Mouse (Mus musculus): ENCODE measurements at regions not wholly inside any gene's neighbourhood (a gene's known extent, or its start where the extent isn't known, plus 50 kb on each side); places are given as distances from the start of the nearest gene placed in this dataset.
A peak's percentile ranks its signal among the peaks of the same experiment; 100 is the strongest.

DNA sequence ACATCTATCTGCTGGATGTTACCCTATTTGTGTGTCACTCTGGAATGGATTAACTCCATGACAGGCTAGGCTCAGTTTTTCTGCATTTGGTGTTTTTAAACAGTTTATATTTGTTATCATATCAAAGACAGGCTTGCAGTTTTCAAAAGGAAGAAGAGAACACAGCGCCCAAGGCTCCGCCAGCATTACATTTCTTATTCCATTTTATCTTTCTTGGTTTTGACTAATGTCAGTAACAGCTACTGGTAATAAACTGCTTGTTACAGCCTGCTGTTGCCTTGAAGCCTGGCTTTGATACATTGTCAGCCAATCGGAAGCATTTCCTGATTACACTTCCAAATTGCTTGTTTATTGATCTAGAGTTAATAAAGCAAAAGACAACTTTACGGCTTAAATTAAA lies 219.4 kb upstream of the Mdfic start:
- DNase-seq, result no peak

DNA sequence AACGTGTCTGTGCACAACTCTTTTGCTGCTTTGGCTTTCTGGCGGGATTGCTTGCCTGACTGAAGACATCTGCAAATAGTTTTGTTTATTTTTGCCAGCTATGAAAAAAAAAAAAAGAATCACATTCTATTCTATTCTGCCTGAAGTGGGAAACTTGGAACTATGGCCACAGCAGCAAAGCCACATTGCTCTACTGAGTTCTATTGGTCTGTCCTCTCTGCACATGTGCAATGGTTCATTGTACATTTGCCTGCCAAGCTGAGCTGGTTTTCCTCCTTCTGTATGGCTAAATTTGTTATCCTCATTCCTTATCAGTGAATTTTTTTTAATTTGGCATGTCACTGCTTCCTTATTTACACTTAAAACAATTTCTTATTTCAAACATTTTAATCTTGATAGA lies 211.1 kb upstream of the Mdfic start:
- no peak for DNase-seq

DNA sequence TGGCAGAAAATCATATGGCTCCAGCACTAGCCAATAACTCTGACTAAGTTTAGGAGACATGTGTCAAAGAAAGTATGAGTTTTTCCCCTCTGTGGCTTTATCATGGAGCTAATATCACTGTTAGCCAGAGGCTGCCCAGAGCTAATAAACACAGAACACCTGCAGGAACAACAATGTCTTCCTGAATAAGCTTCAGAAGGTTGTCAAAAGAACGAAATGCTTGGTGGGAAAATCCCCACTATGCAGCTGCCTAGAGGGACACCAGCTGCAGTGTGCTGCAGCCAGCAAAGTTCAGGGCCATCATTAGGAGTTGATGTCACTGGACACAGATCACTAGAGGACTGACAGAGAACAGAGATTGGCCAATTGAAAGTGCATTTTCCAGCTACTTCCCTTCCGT lies 183.2 kb upstream of the Mdfic start:
- DNase-seq, result no peak

DNA sequence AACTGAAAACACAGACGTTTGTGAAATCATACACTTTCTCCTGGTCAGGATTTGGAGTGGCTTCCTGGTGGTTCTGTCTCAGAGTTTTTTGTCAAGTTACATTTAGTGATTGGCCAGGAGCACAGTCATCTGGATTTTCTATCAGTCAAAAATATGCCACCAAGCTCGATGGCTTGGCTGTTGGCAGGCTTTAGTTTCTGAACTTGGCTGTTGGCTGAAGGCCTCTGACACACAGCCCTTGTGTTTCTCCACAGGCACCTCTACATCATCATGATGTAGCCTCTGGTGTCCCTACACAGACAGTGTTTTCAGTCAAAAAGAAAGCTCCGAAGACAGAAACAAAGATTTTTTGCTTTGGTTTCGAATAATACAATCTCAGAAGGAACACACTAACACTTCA lies 178.5 kb upstream of the Mdfic start:
- no peak for DNase-seq

DNA sequence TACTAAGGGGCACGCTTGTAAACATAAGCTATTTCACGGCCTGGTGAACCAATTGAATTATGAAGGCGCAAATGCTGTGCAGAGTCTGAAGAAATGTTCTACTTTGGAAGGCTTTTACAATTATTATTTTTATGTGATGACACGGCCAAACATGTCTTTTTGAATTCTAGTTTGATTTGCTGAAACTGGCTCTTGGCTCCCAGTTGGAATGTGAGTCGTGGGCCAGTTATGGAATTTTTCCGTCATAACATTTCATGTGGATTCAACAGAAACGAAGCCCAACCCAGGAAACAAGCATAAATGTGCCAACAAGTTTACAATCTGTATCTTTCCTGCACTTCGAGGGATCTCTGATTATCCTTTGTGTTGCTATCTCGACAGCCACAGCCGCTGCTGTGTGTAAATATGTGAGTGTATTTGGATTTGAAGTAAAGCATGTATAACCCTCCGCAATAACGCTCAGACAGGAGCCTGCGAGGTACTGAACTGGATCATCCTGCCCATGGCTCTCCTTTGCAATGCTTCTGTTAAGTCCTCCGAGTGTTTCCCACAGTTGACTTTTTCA lies 176.9 kb upstream of the Mdfic start:
- DNase-seq, result no peak

DNA sequence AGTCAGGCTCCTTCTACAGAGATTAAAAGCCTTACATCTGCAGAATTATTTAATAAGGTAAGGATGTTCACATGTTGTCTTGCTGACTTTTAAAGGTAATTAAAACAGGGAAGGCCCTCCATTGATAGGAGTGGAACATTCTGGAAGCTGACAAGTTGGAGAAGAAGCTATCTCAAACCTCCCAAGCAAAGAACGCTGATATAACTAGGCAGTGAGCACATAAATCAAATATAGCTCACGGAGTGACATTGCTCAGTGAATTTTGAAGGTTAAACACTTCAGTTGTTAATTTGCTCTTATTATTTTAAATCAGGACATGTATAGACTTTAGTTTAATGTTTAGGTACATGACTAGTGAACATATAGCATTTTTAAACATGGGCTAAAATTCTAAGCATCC lies 171.6 kb upstream of the Mdfic start:
- DNase-seq, result no peak

DNA sequence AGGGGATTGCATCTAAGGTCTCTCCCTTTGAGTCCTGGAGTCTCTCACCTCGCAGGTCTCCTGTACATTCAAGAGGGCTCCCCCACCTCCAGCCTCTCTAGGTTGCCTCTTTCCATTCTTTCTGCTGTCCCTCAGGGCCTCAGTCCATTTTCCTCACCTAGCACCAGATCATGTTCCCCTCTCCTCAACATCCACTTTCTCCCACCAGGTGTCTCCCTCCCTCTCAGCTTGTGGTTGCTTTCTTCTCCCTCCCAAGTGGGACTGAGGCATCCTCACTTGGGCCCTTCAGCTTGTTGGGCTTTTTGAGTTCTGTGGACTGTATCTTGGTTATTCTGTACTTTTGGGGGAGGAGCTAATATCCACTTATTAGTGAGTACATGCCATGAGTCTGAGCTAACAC lies 127.7 kb upstream of the Mdfic start:
- DNase-seq, result peak in 1 of 2 experiments; percentile 23

DNA sequence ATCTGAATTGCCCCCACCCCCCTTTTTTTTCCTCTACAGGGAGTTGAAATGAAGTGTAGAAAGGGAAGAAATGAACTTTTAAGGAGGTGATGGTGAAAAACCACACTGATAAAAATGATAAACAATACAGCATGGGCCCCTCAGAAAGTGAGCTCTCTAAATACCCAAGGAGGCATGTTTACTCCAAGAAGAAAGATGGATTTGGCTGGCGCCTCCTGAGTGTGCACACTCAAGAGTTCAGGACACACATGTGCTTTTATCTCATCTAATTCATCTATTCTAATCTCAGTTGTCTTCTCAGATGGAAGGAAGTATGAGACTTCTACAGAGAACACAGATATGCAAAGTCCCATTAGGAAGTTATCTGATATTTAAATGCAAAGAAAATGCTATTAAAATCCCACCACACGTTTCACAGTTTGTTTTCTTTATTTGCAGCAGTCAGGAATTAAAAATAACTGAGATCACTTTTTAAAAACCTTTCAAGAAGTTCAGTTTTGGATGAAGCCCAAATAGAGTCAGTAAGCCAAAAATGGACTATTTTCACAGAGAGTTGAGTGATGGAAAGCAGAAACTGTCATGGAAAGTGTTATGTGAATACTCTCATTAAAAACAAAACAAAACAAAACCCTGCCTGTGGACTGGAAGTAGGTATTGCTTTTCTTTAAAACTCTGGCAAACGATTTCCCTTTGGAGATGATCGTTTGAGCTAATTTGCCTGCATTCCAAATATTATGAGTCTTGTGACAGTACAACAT lies 123.1 kb upstream of the Mdfic start:
- DNase-seq, result no peak

DNA sequence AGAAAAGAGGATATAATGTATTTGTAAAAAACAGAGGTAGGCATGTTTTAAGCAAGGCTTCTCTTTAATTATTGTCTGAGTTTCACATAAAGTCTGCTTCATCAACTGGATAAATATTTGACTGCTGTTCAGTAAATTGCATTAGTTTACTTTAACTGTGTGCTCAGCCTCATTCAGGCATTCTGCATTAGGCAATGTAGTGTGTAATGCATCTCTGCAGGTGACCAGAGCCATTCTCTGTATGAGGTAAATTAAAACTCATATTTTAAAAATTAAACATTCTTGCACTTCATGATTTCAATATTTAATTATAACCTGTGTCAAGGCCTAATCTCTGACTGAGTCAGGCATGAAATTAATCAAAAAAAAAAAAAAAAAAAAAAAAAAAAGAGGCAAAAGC lies 110.3 kb upstream of the Mdfic start:
- DNase-seq, result no peak

DNA sequence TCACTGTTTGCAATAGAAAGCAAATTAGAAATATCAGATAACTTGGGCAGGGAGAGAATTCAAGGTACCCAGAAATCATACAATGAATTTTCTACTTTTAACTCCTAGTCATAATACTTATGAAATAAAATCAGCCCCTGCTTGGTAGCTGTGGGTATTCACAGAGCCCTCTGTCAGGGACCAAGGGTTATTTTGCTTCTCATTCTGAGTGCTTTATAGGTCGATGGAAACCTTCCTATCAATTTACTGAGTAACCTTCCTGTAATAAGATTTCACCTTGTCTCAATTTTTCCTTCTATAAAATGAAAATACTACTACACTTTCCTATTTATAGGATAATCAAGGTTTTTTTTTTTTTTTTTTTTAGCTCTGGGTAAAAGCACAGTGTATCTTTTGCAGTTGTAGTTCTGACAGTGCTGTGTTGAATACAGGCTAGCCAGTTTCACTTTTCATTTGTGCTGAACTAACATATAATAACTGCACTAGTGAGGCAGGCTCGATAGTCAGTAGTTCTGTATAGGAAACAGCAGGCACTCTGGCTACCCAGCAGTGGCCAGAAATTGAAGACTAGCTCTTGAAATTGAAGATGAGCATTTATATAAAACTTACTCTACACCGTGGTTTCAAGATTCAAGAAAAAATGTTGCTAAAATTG lies 94.4 kb upstream of the Mdfic start:
- no peak for DNase-seq

DNA sequence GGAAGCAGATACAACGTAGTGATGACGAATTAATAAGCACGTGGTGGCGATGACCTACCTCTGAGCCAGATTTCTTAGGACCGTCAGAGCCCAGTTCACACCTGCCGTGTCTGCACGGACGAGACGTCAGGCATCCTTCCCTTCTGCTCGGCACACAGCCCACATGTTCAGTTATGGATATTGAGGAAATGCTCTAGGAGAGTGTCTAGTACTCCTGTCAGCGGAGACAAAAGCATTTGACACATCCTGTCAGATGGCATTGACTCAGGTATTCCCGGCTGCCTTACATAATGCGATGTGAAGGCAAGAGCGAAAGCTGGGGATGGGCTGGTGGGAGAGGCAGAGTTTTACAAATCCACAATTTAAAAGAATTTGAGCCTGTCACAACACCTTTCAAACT lies 81.9 kb upstream of the Mdfic start:
- no peak for DNase-seq

DNA sequence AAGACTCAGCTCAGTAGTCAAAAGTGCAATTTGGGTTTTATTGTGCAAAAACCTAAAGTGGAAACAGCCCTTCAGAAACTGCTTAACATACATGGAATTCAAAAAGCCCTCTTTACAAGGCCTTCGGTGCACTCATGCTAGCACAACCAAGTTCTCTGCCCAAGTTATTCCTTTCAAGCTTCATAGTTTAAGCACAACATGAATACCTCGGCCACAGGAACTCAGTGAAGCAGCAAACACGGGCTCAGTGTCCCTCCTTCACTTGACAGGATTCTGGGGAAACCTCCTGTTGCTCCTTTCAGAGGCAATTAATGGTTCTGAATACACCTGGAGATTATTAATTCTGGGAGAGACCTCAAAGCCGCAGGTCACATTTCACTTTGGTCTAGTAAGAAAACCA lies 81.1 kb upstream of the Mdfic start:
- no peak for DNase-seq

DNA sequence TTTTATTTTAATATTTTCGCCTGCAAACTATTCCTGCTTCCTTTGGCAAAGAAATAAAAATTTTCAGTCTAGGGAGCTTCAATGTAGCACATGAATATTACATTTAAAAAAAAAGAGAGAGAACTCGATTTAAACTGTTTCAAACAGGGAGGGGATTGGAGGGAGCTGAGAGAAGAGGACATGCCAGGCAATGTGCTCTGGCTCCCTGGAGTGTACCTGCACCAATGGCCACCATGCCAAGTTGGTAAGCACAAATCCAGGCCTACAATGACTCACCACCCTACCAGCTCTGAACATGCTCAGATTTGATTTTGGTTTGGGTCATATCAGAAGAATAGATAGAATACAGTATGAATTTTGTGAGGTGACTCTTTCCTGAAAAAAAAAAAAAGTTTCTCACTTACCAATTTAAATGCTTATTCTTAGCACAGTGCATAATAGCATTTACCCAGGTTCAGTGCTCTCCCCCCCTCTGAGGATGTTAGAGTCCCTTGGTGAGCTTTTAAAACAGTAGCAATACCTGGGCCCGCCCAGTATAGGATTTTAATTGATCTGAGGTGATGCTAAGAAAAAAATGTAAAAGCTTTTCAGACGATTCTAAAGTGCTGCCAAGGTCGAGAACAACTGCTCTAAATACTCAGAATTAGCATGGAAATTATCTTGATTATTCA lies 80.5 kb upstream of the Mdfic start:
- no peak for DNase-seq

DNA sequence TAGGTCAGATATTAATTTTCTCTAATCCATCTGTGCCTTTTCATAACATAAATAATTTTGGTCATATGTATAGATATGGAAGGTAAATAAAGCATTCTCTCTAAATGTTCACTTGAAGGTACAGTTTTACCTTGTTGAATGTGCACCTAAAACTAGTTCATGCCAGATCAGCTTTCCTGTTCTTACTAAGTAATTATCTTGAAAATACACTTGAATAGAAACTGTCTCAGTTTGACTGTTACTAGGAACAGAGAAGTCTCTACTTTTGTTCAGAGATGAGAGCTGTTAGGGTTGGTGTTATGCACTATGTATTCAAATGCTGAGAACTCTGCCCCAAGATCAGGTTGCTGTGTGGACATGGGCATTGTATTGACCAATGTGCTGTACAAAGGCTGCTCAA lies 76.2 kb upstream of the Mdfic start:
- no peak for DNase-seq

DNA sequence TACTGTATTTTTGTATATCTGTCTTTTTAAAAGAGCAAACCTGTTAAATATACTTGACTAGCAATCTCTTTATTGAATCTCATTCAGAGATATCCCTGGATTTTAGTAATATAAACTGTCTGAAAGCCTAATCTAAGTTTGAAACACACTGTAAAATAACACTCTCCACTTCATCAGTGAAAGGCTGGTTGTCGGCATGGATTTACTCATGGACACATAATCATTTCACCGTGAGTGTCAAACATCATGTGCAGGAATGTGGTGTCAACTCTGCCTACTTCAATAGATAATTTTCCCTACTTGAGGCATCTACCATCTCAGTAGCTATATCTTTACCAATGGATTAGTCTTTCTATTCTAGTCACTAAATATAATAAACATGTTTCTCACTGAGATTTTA lies 73.0 kb upstream of the Mdfic start:
- no peak for DNase-seq
